Mouse (Mus musculus): Measurements from ENCODE around the gene Tigd3. TPM values are rescaled to one million over a fixed set of nuclear protein-coding genes. Genes with fewer than 3 reads are reported as not detected.

Tigd3 gene
- polyA plus RNA-seq, 1 experiment from 2014 or later = 10.7 TPM

GRCm38 (mm10) chr19:5912103-5913006 lies 18.4 kb upstream of the Tigd3 start:
- Histone ChIP-seq H3K27ac (ENCODE audit: low read depth, low read length) (peak overlapping the region; percentile 75; the same call in 1 of the 2 replicates), H3K27me3 (ENCODE audit: control insufficient read depth, insufficient read depth, low read length) (no peaks in the 10 kb centered on the region), H3K4me3 (ENCODE audit: low read depth, low read length) (peak overlapping the region; percentile 98), H3K9ac (ENCODE audit: low read length) (peak overlapping the region; percentile 97), H3K9me3 (ENCODE audit: control insufficient read depth, low read length) (no peaks in the 10 kb centered on the region), H3K4me2 (ENCODE audit: low read depth, low read length, severe bottlenecking) (peak overlapping the region; percentile 57), H3K4me1 (replicated peaks; ENCODE audit: control insufficient read depth, insufficient read depth, low read length) (peaks cover 20% of the 10 kb centered on the region), H3K36me3 (ENCODE audit: control insufficient read depth, insufficient read depth, low read length) (no peaks in the 10 kb centered on the region; the same call in 1 of the 2 replicates)
- under 1% methylated on average over 59 of the region's 59 CpGs for WGBS
- DNase-seq (ENCODE audit: low spot score) (peak; percentile 100), ATAC-seq (replicated peaks; ENCODE audit: low FRiP score) (peak; percentile 94)

- Histone ChIP-seq H3K27me3 (ENCODE audit: control insufficient read depth, insufficient read depth, low read length) (no peaks in the 10 kb centered on the region), H3K4me2 (ENCODE audit: low read depth, low read length, severe bottlenecking) (peak overlapping the region; percentile 57), H3K4me3 (ENCODE audit: low read depth, low read length) (peak overlapping the region; percentile 98), H3K27ac (ENCODE audit: low read depth, low read length) (peak overlapping the region; percentile 75; the same call in 1 of the 2 replicates), H3K36me3 (ENCODE audit: control insufficient read depth, insufficient read depth, low read length) (no peaks in the 10 kb centered on the region; the same call in 1 of the 2 replicates), H3K9ac (ENCODE audit: low read length) (peak overlapping the region; percentile 97), H3K9me3 (ENCODE audit: control insufficient read depth, low read length) (no peaks in the 10 kb centered on the region), H3K4me1 (replicated peaks; ENCODE audit: control insufficient read depth, insufficient read depth, low read length) (peaks cover 20% of the 10 kb centered on the region)
- DNase-seq (ENCODE audit: low spot score) = no peak
- ATAC-seq (replicated peaks; ENCODE audit: low FRiP score) = no peak
- 9% methylated on average over 14 of the region's 14 CpGs for WGBS
These were observed 17.6 kb upstream of the Tigd3 start for GRCm38 (mm10) chr19:5911430-5912102.

GRCm38 (mm10) chr19:5910221-5910620 lies 16.3 kb upstream of the Tigd3 start:
- H3K27ac ChIP-seq (ENCODE audit: low read depth, low read length) = no peak overlapping the region
- H3K9me3 ChIP-seq (ENCODE audit: control insufficient read depth, low read length) = no peaks in the 10 kb centered on the region
- peaks cover 20% of the 10 kb centered on the region for H3K4me1 ChIP-seq (replicated peaks; ENCODE audit: control insufficient read depth, insufficient read depth, low read length)
- 67% methylated on average over 6 of the region's 6 CpGs for WGBS
- no peaks in the 10 kb centered on the region for H3K27me3 ChIP-seq (ENCODE audit: control insufficient read depth, insufficient read depth, low read length)
- no peak overlapping the region for H3K9ac ChIP-seq (ENCODE audit: low read length)
- peak overlapping the region; percentile 32; the same call in 1 of the 2 replicates for H3K4me2 ChIP-seq (ENCODE audit: low read depth, low read length, severe bottlenecking)
- no peak for DNase-seq (ENCODE audit: low spot score)
- no peak overlapping the region for H3K4me3 ChIP-seq (ENCODE audit: low read depth, low read length)
- H3K36me3 ChIP-seq (ENCODE audit: control insufficient read depth, insufficient read depth, low read length) = peaks cover 11% of the 10 kb centered on the region
- ATAC-seq (replicated peaks; ENCODE audit: low FRiP score) = no peak

- no peaks in the 10 kb centered on the region for H3K9me3 ChIP-seq (ENCODE audit: control insufficient read depth, low read length)
- H3K27me3 ChIP-seq (ENCODE audit: control insufficient read depth, insufficient read depth, low read length) = no peaks in the 10 kb centered on the region
- no peak for DNase-seq (ENCODE audit: low spot score)
- no peak overlapping the region for H3K27ac ChIP-seq (ENCODE audit: low read depth, low read length)
- peaks cover 22% of the 10 kb centered on the region for H3K36me3 ChIP-seq (ENCODE audit: control insufficient read depth, insufficient read depth, low read length)
- H3K4me1 ChIP-seq (replicated peaks; ENCODE audit: control insufficient read depth, insufficient read depth, low read length) = peaks cover 15% of the 10 kb centered on the region
- 93% methylated on average over 3 of the region's 3 CpGs for WGBS
- no peak overlapping the region for H3K9ac ChIP-seq (ENCODE audit: low read length)
- H3K4me2 ChIP-seq (ENCODE audit: low read depth, low read length, severe bottlenecking) = no peak overlapping the region
- no peak overlapping the region for H3K4me3 ChIP-seq (ENCODE audit: low read depth, low read length)
- ATAC-seq (replicated peaks; ENCODE audit: low FRiP score) = no peak
These were observed 13.3 kb upstream of the Tigd3 start for GRCm38 (mm10) chr19:5907275-5907674.

- peak overlapping the region; percentile 63 for H3K4me3 ChIP-seq (ENCODE audit: low read depth, low read length)
- peak overlapping the region; percentile 80 for H3K4me2 ChIP-seq (ENCODE audit: low read depth, low read length, severe bottlenecking)
- 10% methylated on average over 29 of the region's 31 CpGs for WGBS
- H3K9me3 ChIP-seq (ENCODE audit: control insufficient read depth, low read length) = no peaks in the 10 kb centered on the region
- ATAC-seq (replicated peaks; ENCODE audit: low FRiP score) (peak; percentile 67), DNase-seq (ENCODE audit: low spot score) (no peak)
- H3K27ac ChIP-seq (ENCODE audit: low read depth, low read length) = no peak overlapping the region; the same call in 1 of the 2 replicates
- H3K27me3 ChIP-seq (ENCODE audit: control insufficient read depth, insufficient read depth, low read length) = no peaks in the 10 kb centered on the region
- H3K4me1 ChIP-seq (replicated peaks; ENCODE audit: control insufficient read depth, insufficient read depth, low read length) = peaks cover 8% of the 10 kb centered on the region; the same call in 1 of the 2 replicates
- H3K36me3 ChIP-seq (ENCODE audit: control insufficient read depth, insufficient read depth, low read length) = peaks cover 8% of the 10 kb centered on the region; the same call in 1 of the 2 replicates
- peak overlapping the region; percentile 78 for H3K9ac ChIP-seq (ENCODE audit: low read length)
These were observed 507 bp downstream of the Tigd3 start for GRCm38 (mm10) chr19:5893282-5894001.

- H3K36me3 ChIP-seq (ENCODE audit: control insufficient read depth, insufficient read depth, low read length) = peaks cover 8% of the 10 kb centered on the region; the same call in 1 of the 2 replicates
- peaks cover 8% of the 10 kb centered on the region; the same call in 1 of the 2 replicates for H3K4me1 ChIP-seq (replicated peaks; ENCODE audit: control insufficient read depth, insufficient read depth, low read length)
- H3K27ac ChIP-seq (ENCODE audit: low read depth, low read length) = no peak overlapping the region
- H3K4me2 ChIP-seq (ENCODE audit: low read depth, low read length, severe bottlenecking) = peak overlapping the region; percentile 80
- no peaks in the 10 kb centered on the region for H3K9me3 ChIP-seq (ENCODE audit: control insufficient read depth, low read length)
- ATAC-seq (replicated peaks; ENCODE audit: low FRiP score) (no peak), DNase-seq (ENCODE audit: low spot score) (no peak)
- H3K9ac ChIP-seq (ENCODE audit: low read length) = peak overlapping the region; percentile 78
- no peaks in the 10 kb centered on the region for H3K27me3 ChIP-seq (ENCODE audit: control insufficient read depth, insufficient read depth, low read length)
- 93% methylated on average over 13 of the region's 13 CpGs for WGBS
- H3K4me3 ChIP-seq (ENCODE audit: low read depth, low read length) = no peak overlapping the region; the same call in 1 of the 2 replicates
These were observed 1.2 kb downstream of the Tigd3 start for GRCm38 (mm10) chr19:5892735-5893134.

- Histone ChIP-seq H3K9me3 (ENCODE audit: control insufficient read depth, low read length) (no peaks in the 10 kb centered on the region), H3K27me3 (ENCODE audit: control insufficient read depth, insufficient read depth, low read length) (no peaks in the 10 kb centered on the region), H3K4me1 (replicated peaks; ENCODE audit: control insufficient read depth, insufficient read depth, low read length) (peaks cover 8% of the 10 kb centered on the region; the same call in 1 of the 2 replicates), H3K4me3 (ENCODE audit: low read depth, low read length) (no peak overlapping the region), H3K9ac (ENCODE audit: low read length) (no peak overlapping the region), H3K36me3 (ENCODE audit: control insufficient read depth, insufficient read depth, low read length) (peaks cover 8% of the 10 kb centered on the region; the same call in 1 of the 2 replicates), H3K27ac (ENCODE audit: low read depth, low read length) (no peak overlapping the region), H3K4me2 (ENCODE audit: low read depth, low read length, severe bottlenecking) (no peak overlapping the region)
- 96% methylated on average over 7 of the region's 7 CpGs for WGBS
- no peak for DNase-seq (ENCODE audit: low spot score)
- ATAC-seq (replicated peaks; ENCODE audit: low FRiP score) = no peak
These were observed 1.7 kb downstream of the Tigd3 start for GRCm38 (mm10) chr19:5892262-5892661.

Measured in forebrain, embryonic 11.5 days (tissue).